Mouse (Mus musculus): ENCODE measurements around the gene Nkapd1. TPM values are rescaled to one million over a fixed set of nuclear protein-coding genes. Genes with fewer than 3 reads are reported as not detected.
"Not testable (repeated sequence)": the region's sequence is repeated elsewhere in the genome, so short reads cannot be mapped to it uniquely, and the experiment has no call there.

Nkapd1 gene
- 6.1 and 7.7 TPM in 2 replicates for polyA plus RNA-seq (2012; rRNA removed)

GRCm38 (mm10) chr9:50616766-50617603 is at the start of gene Nkapd1, which contains the start of gene Pih1d2:
TSS of gene Nkapd1 (minus strand) at chr9:50617464.
TSS of gene Pih1d2 (plus strand) at chr9:50617321.
- peak; percentile 31 for DNase-seq (ENCODE audit: low read depth)

GRCm38 (mm10) chr9:50666442-50666841 is 49.2 kb upstream of the Nkapd1 start:
- DNase-seq (ENCODE audit: low read depth): no peak

GRCm38 (mm10) chr9:50664826-50665225 is 47.6 kb upstream of the Nkapd1 start:
- no peak for DNase-seq (ENCODE audit: low read depth)

GRCm38 (mm10) chr9:50660431-50660830 is 43.2 kb upstream of the Nkapd1 start:
- peak; percentile 61 for DNase-seq (ENCODE audit: low read depth)

- DNase-seq (ENCODE audit: low read depth): peak; percentile 42
These were observed 42.3 kb upstream of the Nkapd1 start, which contains the start of gene Dlat for GRCm38 (mm10) chr9:50659392-50660217. TSS of gene Dlat (minus strand) at chr9:50659780.

- no peak for DNase-seq (ENCODE audit: low read depth)
These were observed 41.7 kb upstream of the Nkapd1 start for GRCm38 (mm10) chr9:50658941-50659388.

GRCm38 (mm10) chr9:50658391-50658790 is 41.1 kb upstream of the Nkapd1 start:
- no peak for DNase-seq (ENCODE audit: low read depth)

GRCm38 (mm10) chr9:50650503-50650902 is 33.2 kb upstream of the Nkapd1 start:
- DNase-seq (ENCODE audit: low read depth): no peak

GRCm38 (mm10) chr9:50646826-50647370 is 29.6 kb upstream of the Nkapd1 start:
- no peak for DNase-seq (ENCODE audit: low read depth)

GRCm38 (mm10) chr9:50634270-50634669 is 17.0 kb upstream of the Nkapd1 start:
- no peak for DNase-seq (ENCODE audit: low read depth)

GRCm38 (mm10) chr9:50633059-50633458 is 15.8 kb upstream of the Nkapd1 start:
- no peak for DNase-seq (ENCODE audit: low read depth)

- DNase-seq (ENCODE audit: low read depth): no peak
These were observed 14.9 kb upstream of the Nkapd1 start for GRCm38 (mm10) chr9:50632016-50632688.

GRCm38 (mm10) chr9:50630903-50631302 is 13.6 kb upstream of the Nkapd1 start:
- not testable (repeated sequence) for DNase-seq (ENCODE audit: low read depth)

- DNase-seq (ENCODE audit: low read depth): no peak
These were observed 598 bp upstream of the Nkapd1 start for GRCm38 (mm10) chr9:50617794-50618330.

- DNase-seq (ENCODE audit: low read depth): no peak
These were observed 1.1 kb downstream of the Nkapd1 start for GRCm38 (mm10) chr9:50616161-50616560.

GRCm38 (mm10) chr9:50612115-50612514 is 5.1 kb downstream of the Nkapd1 start:
- no peak for DNase-seq (ENCODE audit: low read depth)

- DNase-seq (ENCODE audit: low read depth): no peak
These were observed 12.9 kb downstream of the Nkapd1 start for GRCm38 (mm10) chr9:50604338-50604737.

- DNase-seq (ENCODE audit: low read depth): no peak
These were observed 13.3 kb downstream of the Nkapd1 start for GRCm38 (mm10) chr9:50603998-50604324.

- DNase-seq (ENCODE audit: low read depth): no peak
These were observed 13.9 kb downstream of the Nkapd1 start, which contains the start of the genes Sdhd and Timm8b for GRCm38 (mm10) chr9:50603189-50603997. TSS of gene Sdhd (minus strand) at chr9:50603812. TSS of gene Timm8b (plus strand) at chr9:50603910.

Measured in gonadal fat pad, adult 2 months (tissue).